Mouse (Mus musculus) heart, embryonic 12.5 days (tissue): ENCODE results near the gene Ddah1. TPM values are rescaled to one million over a fixed set of nuclear protein-coding genes. Genes with fewer than 3 reads are reported as not detected.
A peak's percentile ranks its signal among the peaks of the same experiment; 100 is the strongest.

Experiments
- ATAC-seq: fragments of 200-750 bp; cut with Nextera tagmentation; 2 replicates; pipeline ENCODE4 v1.8.0; 2017; ENCODE audit warnings: moderate TSS enrichment, moderate library complexity; ENCODE audit not compliant: insufficient number of reproducible peaks, low FRiP score
- H3K27ac ChIP-seq: fragments of 300-500 bp; sonication (generic); 2 replicates; pipeline ENCODE4 v1.5.1; 2016; ENCODE audit warnings: mild to moderate bottlenecking, moderate library complexity; ENCODE audit not compliant: poor library complexity, severe bottlenecking
- H3K27me3 ChIP-seq: fragments of 300-500 bp; sonication (generic); replicated peaks from 2 replicates; pipeline ENCODE4 v1.6.1; 2016; ENCODE audit warnings: mild to moderate bottlenecking, moderate library complexity
- H3K36me3 ChIP-seq: fragments of 300-500 bp; sonication (generic); 2 replicates; pipeline ENCODE4 v1.6.1; 2016; ENCODE audit warnings: mild to moderate bottlenecking, moderate library complexity
- H3K4me1 ChIP-seq: fragments of 300-500 bp; sonication (generic); replicated peaks from 2 replicates; pipeline ENCODE4 v1.6.1; 2016; ENCODE audit warnings: mild to moderate bottlenecking
- H3K4me2 ChIP-seq: fragments of 300-500 bp; sonication (generic); 2 replicates; pipeline ENCODE4 v1.6.1; 2016; ENCODE audit warnings: mild to moderate bottlenecking, moderate library complexity
- H3K4me3 ChIP-seq: fragments of 300-500 bp; sonication (generic); 2 replicates; pipeline ENCODE4 v1.5.1; 2016; ENCODE audit warnings: mild to moderate bottlenecking
- H3K9ac ChIP-seq: fragments of 300-500 bp; sonication (generic); 2 replicates; pipeline ENCODE4 v1.6.1; 2016; ENCODE audit warnings: mild to moderate bottlenecking, moderate library complexity
- H3K9me3 ChIP-seq: fragments of 300-500 bp; sonication (generic); replicated peaks from 2 replicates; pipeline ENCODE4 v1.6.1; 2016; ENCODE audit warnings: mild to moderate bottlenecking, moderate library complexity
- WGBS: fragments of 180-500 bp; shearing (Covaris S2); methylation state at CpG from one replicate; pipeline ENCODE4 v1.1.7; 2016; 5-methylcytosine and 5-hydroxymethylcytosine counted together
- polyA plus RNA-seq: library from polyadenylated mRNA; unstranded; fragments of >200 nt; fragmentation: Nextera tagmentation; extraction: Ambion mirVana; gene quantifications from 2 replicates; pipeline ENCODE4 v1.2.1, GENCODE M21; 2016

Ddah1 gene
- 35.2 and 36.7 TPM in 2 replicates for polyA plus RNA-seq

DNA sequence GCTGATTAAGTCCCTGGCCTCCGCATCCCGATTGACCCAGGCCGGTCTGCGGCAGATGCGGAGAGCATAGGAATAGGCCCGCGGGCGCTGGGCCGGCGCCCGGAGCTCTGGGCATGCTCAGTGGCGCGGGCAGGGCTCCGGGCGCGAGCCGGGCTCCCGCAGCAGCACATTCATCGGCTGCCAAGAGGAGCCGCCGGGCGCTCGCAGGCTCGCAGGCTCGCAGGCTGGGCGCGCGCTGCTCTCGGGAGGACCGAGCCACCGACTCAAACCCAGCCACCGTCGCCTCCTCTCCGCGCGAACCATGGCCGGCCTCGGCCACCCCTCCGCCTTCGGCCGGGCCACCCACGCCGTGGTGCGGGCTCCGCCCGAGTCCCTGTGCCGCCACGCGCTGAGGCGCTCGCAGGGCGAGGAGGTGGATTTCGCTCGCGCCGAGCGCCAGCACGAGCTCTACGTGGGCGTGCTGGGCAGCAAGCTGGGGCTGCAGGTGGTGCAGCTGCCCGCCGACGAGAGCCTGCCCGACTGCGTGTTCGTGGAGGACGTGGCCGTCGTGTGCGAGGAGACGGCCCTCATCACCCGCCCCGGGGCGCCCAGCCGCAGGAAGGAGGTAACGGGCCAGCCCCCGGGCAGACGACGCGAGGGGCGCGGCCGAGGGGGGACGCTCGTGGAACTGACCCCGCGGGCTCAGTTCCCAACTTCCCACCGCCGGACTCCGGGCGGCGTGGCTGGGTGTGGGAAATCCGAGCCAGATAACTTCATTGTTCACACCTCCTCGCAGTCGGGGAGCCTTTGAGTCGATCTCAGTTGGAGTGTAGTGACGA, at the start of gene Ddah1:
Gene Ddah1, plus strand, starts transcription at position 115 of the 818 bp plus-strand sequence.
- Histone ChIP-seq H3K4me2 (peak within 1 kb of the TSS; percentile 97), H3K27ac (peak within 1 kb of the TSS; percentile 14; the same call in 1 of the 2 replicates), H3K4me3 (peak within 1 kb of the TSS; percentile 63), H3K9ac (peak within 1 kb of the TSS; percentile 87), H3K9me3 (no peaks in the 10 kb centered on the region), H3K4me1 (peaks cover 32% of the 10 kb centered on the region), H3K36me3 (no peaks in the 10 kb centered on the region), H3K27me3 (peaks cover 6% of the 10 kb centered on the region; the same call in 1 of the 2 replicates)
- ATAC-seq = peak; percentile 82
- under 1% methylated on average over 96 of the region's 97 CpGs for WGBS

DNA sequence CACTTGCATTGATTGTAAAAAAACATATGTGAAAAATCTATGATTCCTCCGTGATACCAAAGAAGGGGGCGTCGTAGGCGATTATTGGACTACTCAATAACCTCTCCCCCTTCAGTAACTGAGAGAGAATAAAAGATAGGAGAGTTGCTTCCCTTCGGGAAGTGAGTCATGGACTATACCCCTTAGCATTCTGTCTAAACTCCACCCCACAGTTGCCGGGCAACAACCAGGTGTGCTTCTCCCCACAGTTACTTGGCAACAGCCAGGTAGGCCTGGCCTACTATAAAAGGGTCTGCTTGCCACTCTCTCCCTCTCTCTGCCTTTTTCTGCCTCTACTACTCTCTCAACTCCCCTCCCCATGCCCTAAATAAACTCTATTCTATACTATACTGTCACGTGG, 42.6 kb upstream of the Ddah1 start:
- no peak overlapping the region for H3K9ac ChIP-seq
- H3K4me2 ChIP-seq = no peak overlapping the region
- H3K4me3 ChIP-seq = no peak overlapping the region
- no peaks in the 10 kb centered on the region for H3K36me3 ChIP-seq
- H3K27ac ChIP-seq = no peak overlapping the region
- H3K4me1 ChIP-seq = no peaks in the 10 kb centered on the region
- H3K9me3 ChIP-seq = no peaks in the 10 kb centered on the region
- ATAC-seq = no peak
- no peaks in the 10 kb centered on the region for H3K27me3 ChIP-seq
- 79% methylated on average over 7 of the region's 7 CpGs for WGBS

DNA sequence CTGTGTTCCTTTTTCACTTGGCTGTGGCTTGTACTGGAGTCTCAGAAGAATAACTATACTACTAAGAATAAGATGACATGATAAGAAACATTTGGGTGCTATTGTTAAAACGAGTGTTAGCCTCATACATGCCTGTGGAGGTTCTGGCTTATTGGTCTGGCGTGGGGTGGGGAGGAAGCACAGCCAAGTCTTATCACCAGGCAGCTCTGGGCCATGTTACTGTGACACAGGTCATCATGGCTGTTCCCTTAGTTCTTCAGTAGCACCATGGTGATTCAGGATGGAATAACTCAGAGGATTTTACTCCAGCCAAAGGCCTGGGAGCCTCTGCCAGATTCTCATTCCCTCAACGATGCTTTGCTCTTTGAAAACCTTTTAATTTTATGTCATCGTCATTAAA, 38.8 kb upstream of the Ddah1 start:
- H3K27me3 ChIP-seq = no peaks in the 10 kb centered on the region
- H3K27ac ChIP-seq = no peak overlapping the region
- H3K4me2 ChIP-seq = no peak overlapping the region
- no peaks in the 10 kb centered on the region for H3K4me1 ChIP-seq
- no peak overlapping the region for H3K4me3 ChIP-seq
- WGBS = 64% methylated on average over 4 of the region's 4 CpGs
- no peaks in the 10 kb centered on the region for H3K9me3 ChIP-seq
- no peak overlapping the region for H3K9ac ChIP-seq
- no peak for ATAC-seq
- H3K36me3 ChIP-seq = no peaks in the 10 kb centered on the region

DNA sequence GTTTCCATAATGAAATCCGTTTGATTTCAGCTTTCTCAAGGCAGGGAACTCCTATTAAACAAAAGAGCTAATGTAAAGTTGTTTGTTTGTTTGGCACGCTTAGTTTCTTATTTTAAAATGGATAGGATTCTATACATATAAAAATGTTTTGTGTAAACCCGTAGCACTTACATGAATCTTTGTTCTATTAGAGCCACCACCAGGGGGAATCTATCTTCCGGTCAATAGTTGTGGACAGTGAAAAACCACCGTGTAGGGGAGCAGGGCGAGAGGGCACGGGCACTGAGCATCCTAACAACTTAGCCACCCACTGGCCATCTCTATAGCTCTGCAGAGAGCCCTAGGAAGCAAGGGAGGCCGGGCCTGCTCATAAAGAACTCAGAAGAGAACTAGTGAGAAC, 33.4 kb upstream of the Ddah1 start:
- ATAC-seq = no peak
- Histone ChIP-seq H3K9ac (no peak overlapping the region), H3K27ac (no peak overlapping the region), H3K27me3 (no peaks in the 10 kb centered on the region), H3K36me3 (no peaks in the 10 kb centered on the region), H3K4me3 (no peak overlapping the region), H3K9me3 (no peaks in the 10 kb centered on the region), H3K4me2 (no peak overlapping the region), H3K4me1 (peaks cover 14% of the 10 kb centered on the region)
- 68% methylated on average over 8 of the region's 8 CpGs for WGBS

DNA sequence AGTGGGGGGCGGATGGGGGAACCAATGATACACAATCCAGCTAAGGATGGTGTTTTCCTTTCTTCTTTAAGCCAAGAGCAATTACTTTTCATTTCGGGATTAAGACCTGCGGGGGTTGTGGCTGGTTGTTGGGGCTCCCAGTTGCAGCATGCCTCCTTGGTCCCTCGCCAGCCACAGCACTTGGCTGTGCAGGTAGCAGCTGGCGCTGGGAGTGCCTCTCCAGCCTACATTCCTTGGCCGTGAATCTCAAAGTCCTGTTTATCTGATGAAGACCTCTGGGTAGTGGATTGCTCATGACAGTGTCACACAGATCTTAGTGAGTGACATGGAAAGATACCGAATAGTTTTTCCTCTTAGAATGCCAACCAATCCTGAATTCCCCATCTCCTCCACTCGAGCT, 30.1 kb upstream of the Ddah1 start:
- H3K4me1 ChIP-seq = peaks cover 16% of the 10 kb centered on the region
- H3K9me3 ChIP-seq = no peaks in the 10 kb centered on the region
- no peaks in the 10 kb centered on the region for H3K36me3 ChIP-seq
- ATAC-seq = no peak
- no peak overlapping the region for H3K9ac ChIP-seq
- 53% methylated on average over 8 of the region's 8 CpGs for WGBS
- no peaks in the 10 kb centered on the region for H3K27me3 ChIP-seq
- H3K4me2 ChIP-seq = no peak overlapping the region
- H3K4me3 ChIP-seq = no peak overlapping the region
- no peak overlapping the region for H3K27ac ChIP-seq

DNA sequence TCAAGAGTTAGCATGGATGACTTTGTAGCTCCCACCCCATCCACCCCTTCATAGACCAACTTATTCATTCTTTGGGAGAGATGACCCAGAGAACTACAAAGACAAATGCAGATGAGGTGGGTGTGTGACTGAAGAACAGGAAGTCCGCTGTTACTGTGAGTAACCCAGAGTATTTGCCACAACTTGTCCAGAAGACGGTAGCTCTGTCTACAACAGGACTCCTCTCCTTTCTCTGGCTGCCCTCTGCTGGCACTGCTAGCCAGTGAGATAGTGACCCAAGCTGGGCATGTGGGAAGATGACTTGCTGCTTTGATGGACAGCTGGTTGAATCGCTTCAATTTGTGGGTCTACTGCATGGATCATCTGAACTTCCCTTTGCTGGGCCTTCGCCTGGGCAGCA, 28.9 kb upstream of the Ddah1 start:
- Histone ChIP-seq H3K27ac (peak overlapping the region; percentile 70), H3K4me3 (no peak overlapping the region), H3K36me3 (no peaks in the 10 kb centered on the region), H3K9ac (no peak overlapping the region), H3K27me3 (no peaks in the 10 kb centered on the region), H3K9me3 (no peaks in the 10 kb centered on the region), H3K4me2 (no peak overlapping the region), H3K4me1 (peaks cover 16% of the 10 kb centered on the region)
- peak; percentile 64; the same call in 1 of the 2 replicates for ATAC-seq
- 49% methylated on average over 4 of the region's 4 CpGs for WGBS

DNA sequence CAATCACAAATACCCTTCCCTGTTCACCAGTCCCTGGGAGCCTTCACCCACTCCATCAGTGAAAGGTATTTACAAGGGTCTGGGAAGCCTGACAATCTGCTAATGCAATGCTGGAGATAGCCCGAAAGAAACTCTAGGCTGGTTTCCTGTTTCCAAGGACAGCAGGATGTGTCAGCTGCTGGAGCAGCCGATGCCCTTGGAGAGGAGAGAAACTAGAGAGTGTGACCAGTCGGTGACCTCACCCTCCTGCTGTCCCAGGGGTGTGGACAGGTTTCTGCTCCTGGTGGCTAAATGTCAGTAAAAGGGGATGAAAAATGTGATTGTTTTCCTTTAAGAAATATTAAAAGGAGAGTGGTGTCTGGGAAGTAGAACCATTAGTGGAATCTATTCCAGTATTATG, 28.4 kb upstream of the Ddah1 start:
- no peaks in the 10 kb centered on the region for H3K27me3 ChIP-seq
- WGBS = 4% methylated on average over 3 of the region's 3 CpGs
- H3K27ac ChIP-seq = peak overlapping the region; percentile 70
- no peak overlapping the region for H3K4me3 ChIP-seq
- no peaks in the 10 kb centered on the region for H3K36me3 ChIP-seq
- no peak overlapping the region for H3K9ac ChIP-seq
- peak; percentile 53; the same call in 1 of the 2 replicates for ATAC-seq
- peaks cover 16% of the 10 kb centered on the region for H3K4me1 ChIP-seq
- H3K4me2 ChIP-seq = no peak overlapping the region
- no peaks in the 10 kb centered on the region for H3K9me3 ChIP-seq

DNA sequence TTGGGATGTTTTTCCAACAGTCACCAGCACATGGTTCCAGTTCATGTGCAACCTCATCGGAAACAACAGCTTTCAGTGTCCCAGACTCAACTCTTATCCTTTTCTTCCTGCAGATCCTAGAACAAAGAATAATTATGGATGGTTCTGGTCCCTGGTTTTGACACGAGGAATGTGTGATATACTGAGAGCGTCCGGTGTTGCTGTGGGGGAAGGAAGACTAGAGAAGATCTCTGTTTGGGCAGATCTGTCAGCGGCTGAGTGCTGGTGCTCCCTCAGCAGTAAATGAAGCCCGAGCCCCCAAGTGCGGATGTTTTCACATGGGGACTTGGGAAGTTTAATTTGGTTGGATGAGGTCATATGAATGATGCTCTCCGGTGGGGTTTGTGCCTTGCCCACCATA, 23.6 kb upstream of the Ddah1 start:
- Histone ChIP-seq H3K4me2 (no peak overlapping the region), H3K4me3 (no peak overlapping the region), H3K27me3 (no peaks in the 10 kb centered on the region), H3K9ac (no peak overlapping the region), H3K27ac (no peak overlapping the region), H3K36me3 (no peaks in the 10 kb centered on the region), H3K9me3 (no peaks in the 10 kb centered on the region), H3K4me1 (peaks cover 10% of the 10 kb centered on the region)
- 64% methylated on average over 8 of the region's 8 CpGs for WGBS
- ATAC-seq = no peak

DNA sequence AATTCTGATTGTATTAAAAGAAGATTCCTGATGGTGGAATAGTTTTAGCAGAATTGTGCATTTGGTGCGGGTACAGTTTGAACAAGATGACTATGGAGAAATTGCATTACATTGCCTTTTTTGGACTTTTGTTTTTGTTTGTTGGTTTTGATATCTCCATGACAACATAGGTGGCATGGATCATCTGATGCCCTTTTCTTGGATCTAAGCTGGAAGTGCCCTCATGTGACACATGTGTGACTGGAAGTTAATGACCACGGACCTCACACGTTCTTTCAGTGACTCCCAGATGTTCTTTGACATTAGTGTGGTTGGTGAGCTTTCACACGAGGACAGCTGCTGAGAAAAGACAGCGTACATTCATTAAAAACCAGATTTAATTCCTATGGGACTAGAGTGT, 21.9 kb upstream of the Ddah1 start:
- no peaks in the 10 kb centered on the region for H3K36me3 ChIP-seq
- H3K27ac ChIP-seq = no peak overlapping the region
- no peak for ATAC-seq
- H3K4me1 ChIP-seq = peaks cover 13% of the 10 kb centered on the region
- 79% methylated on average over 5 of the region's 5 CpGs for WGBS
- no peak overlapping the region for H3K4me3 ChIP-seq
- H3K27me3 ChIP-seq = no peaks in the 10 kb centered on the region
- no peak overlapping the region for H3K9ac ChIP-seq
- no peaks in the 10 kb centered on the region for H3K9me3 ChIP-seq
- H3K4me2 ChIP-seq = no peak overlapping the region

DNA sequence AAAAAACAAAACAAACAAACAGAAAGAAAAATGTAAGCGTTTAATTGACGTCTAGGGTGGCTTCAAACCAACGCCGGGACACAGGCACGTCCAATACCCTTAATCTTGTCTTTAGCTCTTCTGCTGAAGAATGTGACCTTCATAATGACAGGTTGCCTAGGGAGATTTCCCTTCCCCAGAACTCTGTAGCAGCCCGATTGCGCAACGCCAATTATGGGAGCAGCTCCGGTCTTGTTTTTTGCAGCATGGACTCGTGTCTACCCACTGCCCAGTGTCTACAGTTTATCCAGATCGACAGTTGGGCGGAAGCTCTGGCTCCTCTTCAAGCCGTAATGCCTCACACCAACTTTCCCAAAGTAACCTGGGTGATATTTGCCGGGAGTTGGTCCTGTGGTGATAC, 19.8 kb upstream of the Ddah1 start:
- ATAC-seq = no peak
- H3K9ac ChIP-seq = no peak overlapping the region
- WGBS = 73% methylated on average over 14 of the region's 14 CpGs

DNA sequence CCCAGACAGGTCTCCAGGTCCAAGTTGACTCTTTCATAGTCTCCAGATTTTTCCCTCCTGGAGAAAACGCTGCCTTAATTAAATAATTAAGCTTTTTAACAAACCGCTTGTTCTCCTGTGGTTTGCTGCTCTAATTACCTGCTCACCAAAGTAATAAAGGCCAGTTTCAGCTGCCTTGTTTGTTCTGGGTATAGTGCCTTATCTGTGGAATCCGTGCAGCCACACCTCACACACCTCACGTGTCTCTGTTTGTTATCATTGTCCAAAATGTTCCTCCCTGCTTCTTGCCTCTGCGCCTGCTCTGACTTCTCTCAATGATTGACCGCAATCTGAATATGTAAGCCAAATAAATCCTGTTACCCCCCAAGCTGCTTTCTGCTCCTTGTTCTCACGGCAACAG, 18.6 kb upstream of the Ddah1 start:
- no peak for ATAC-seq
- no peak overlapping the region for H3K9ac ChIP-seq
- WGBS = 47% methylated on average over 7 of the region's 7 CpGs
- H3K9me3 ChIP-seq = no peaks in the 10 kb centered on the region
- H3K27ac ChIP-seq = no peak overlapping the region
- no peak overlapping the region for H3K4me2 ChIP-seq
- H3K27me3 ChIP-seq = no peaks in the 10 kb centered on the region
- no peaks in the 10 kb centered on the region for H3K36me3 ChIP-seq
- peaks cover 17% of the 10 kb centered on the region for H3K4me1 ChIP-seq
- H3K4me3 ChIP-seq = no peak overlapping the region

More for the DNA sequence above, 19.8 kb upstream of the Ddah1 start:
- Histone ChIP-seq H3K4me3 (no peak overlapping the region), H3K4me1 (peaks cover 17% of the 10 kb centered on the region), H3K4me2 (no peak overlapping the region), H3K36me3 (no peaks in the 10 kb centered on the region), H3K9me3 (no peaks in the 10 kb centered on the region), H3K27me3 (no peaks in the 10 kb centered on the region), H3K27ac (no peak overlapping the region)
